Mouse (Mus musculus) urinary bladder, postnatal 0 days (tissue): ENCODE results near the gene Klra4. TPM values are rescaled to one million over a fixed set of nuclear protein-coding genes. Genes with fewer than 3 reads are reported as not detected.

Source experiments
- polyA plus RNA-seq: library from polyadenylated mRNA; unstranded; fragments of >200 nt; fragmentation: Nextera tagmentation; extraction: Ambion mirVana; gene quantifications from 2 replicates; pipeline ENCODE4 v1.2.1, GENCODE M21; 2015

The Klra4 gene
- not detected in 2 replicates for polyA plus RNA-seq

GRCm38 (mm10) chr6:130067171-130067570 lies at the start of gene Klra4:
Klra4 (minus strand) TSS chr6:130067271.

DNA sequence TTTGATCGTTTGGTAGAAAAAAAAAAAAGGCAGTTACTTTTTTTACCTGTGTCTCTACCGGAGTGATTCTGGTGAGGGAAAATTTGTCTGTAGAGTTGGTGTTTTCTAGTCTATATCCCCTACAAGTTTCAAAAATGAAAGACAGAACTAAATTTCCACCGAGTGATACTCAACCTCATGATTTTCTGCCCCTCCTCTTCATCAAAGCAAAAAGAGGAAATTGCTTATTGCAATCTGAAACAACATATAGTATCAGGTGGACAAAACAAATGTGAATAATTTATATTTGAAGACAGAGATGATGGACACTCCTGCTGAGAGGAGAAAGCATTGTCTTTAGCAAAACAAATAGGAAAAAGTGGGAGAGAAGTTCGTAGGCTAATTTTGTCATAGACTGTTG lies 40.2 kb downstream of the Klra4 start, which contains the start of gene Klra6:
Gene Klra6 (minus strand): TSS at position 101 of the 400 bp plus-strand sequence.

Other genes with a start within 250 kb of the Klra4 start
- gene Gm17631, start 204.6 kb downstream of the Klra4 start, polyA plus RNA-seq, result not detected in 2 replicates
- not detected in 2 replicates for gene Klra17, start 190.6 kb downstream of the Klra4 start, polyA plus RNA-seq
- not detected in 2 replicates for gene Klra5, start 149.6 kb downstream of the Klra4 start, polyA plus RNA-seq
- gene Klra6, start 40.3 kb downstream of the Klra4 start, polyA plus RNA-seq, result not detected in 2 replicates
- gene Klra8, start 62.6 kb upstream of the Klra4 start, polyA plus RNA-seq, result not detected in 2 replicates
- gene Klra9, start 125.8 kb upstream of the Klra4 start, polyA plus RNA-seq, result not detected in 2 replicates
- not detected in 2 replicates for gene Klra7, start 166.1 kb upstream of the Klra4 start, polyA plus RNA-seq
- gene Klra10, start 214.7 kb upstream of the Klra4 start, polyA plus RNA-seq, result not detected in 2 replicates